Mouse (Mus musculus) bone marrow, adult 2 months (tissue): Measurements from ENCODE around the gene Wscd1.

Experiments
- CTCF ChIP-seq: fragments of 200-500 bp; IDR thresholded peaks from 2 replicates; pipeline ENCODE4 v1.5.1; 2011; ENCODE audit warnings: low read length, control low read depth; ENCODE audit not compliant: control insufficient read depth, insufficient read depth
- POLR2A ChIP-seq: fragments of 200-500 bp; IDR thresholded peaks from 2 replicates; pipeline ENCODE4 v1.6.1; 2011; ENCODE audit warnings: low read depth, mild to moderate bottlenecking, control low read depth, low read length, borderline replicate concordance; ENCODE audit not compliant: control insufficient read depth

- TF ChIP-seq CTCF (no peak), POLR2A (no peak)
Observed at GRCm38 (mm10) chr11:71763651-71764275, 14.0 kb downstream of the Wscd1 start.
